Mouse (Mus musculus) midbrain, embryonic 11.5 days (tissue): ENCODE measurements around the gene Cfap97. TPM values are rescaled to one million over a fixed set of nuclear protein-coding genes. Genes with fewer than 3 reads are reported as not detected.

Experiments
- ATAC-seq: fragments of 200-750 bp; cut with Nextera tagmentation; 2 replicates; pipeline ENCODE4 v1.8.0; 2017; ENCODE audit warnings: moderate TSS enrichment, moderate library complexity; ENCODE audit not compliant: low FRiP score
- DNase-seq: peaks from one replicate; pipeline ENCODE4 v3.0.0; 2015; ENCODE audit warnings: low spot score; ENCODE audit errors: missing footprints
- H3K27ac ChIP-seq: fragments of 300-500 bp; sonication (generic); 2 replicates; pipeline ENCODE4 v1.5.1; 2014; ENCODE audit warnings: low read depth, low read length
- H3K27me3 ChIP-seq: fragments of 300-500 bp; sonication (generic); 2 replicates; pipeline ENCODE4 v1.6.1; 2014; ENCODE audit warnings: mild to moderate bottlenecking, low read length, moderate library complexity, mixed read lengths; ENCODE audit not compliant: control insufficient read depth, insufficient read depth
- H3K36me3 ChIP-seq: fragments of 300-500 bp; sonication (generic); 2 replicates; pipeline ENCODE4 v1.6.1; 2014; ENCODE audit warnings: mild to moderate bottlenecking, low read length, moderate library complexity, mixed read lengths; ENCODE audit not compliant: control insufficient read depth, insufficient read depth
- H3K4me1 ChIP-seq: fragments of 300-500 bp; sonication (generic); 2 replicates; pipeline ENCODE4 v1.6.1; 2014; ENCODE audit warnings: low read length; ENCODE audit not compliant: control insufficient read depth, insufficient read depth
- H3K4me2 ChIP-seq: fragments of 300-500 bp; sonication (generic); 2 replicates; pipeline ENCODE4 v1.6.1; 2014; ENCODE audit warnings: mild to moderate bottlenecking, moderate library complexity
- H3K4me3 ChIP-seq: fragments of 300-500 bp; sonication (generic); 2 replicates; pipeline ENCODE4 v1.5.1; 2014; ENCODE audit warnings: low read depth, low read length
- H3K9ac ChIP-seq: fragments of 300-500 bp; sonication (generic); 2 replicates; pipeline ENCODE4 v1.6.1; 2014; ENCODE audit warnings: low read length
- H3K9me3 ChIP-seq: fragments of 300-500 bp; sonication (generic); 2 replicates; pipeline ENCODE4 v1.6.1; 2016; ENCODE audit warnings: low read length; ENCODE audit not compliant: control insufficient read depth
- WGBS: fragments of 180-500 bp; shearing (Covaris S2); extraction: QIAGEN DNeasy Blood & Tissue Kit; methylation state at CpG from one replicate; pipeline ENCODE4 v1.1.7; 2014; 5-methylcytosine and 5-hydroxymethylcytosine counted together
- microRNA-seq: library from miRNA; unstranded; fragments of <30 nt; microRNA quantifications from one replicate; pipeline ENCODE4, GENCODE M21; 2017
- polyA plus RNA-seq: library from polyadenylated mRNA; unstranded; fragments of >200 nt; fragmentation: Nextera tagmentation; extraction: Ambion mirVana; gene quantifications from 2 replicates; pipeline ENCODE4 v1.2.1, GENCODE M21; 2014

The Cfap97 gene
- polyA plus RNA-seq, 1 experiment from 2014 or later, result 21.8 TPM

DNA sequence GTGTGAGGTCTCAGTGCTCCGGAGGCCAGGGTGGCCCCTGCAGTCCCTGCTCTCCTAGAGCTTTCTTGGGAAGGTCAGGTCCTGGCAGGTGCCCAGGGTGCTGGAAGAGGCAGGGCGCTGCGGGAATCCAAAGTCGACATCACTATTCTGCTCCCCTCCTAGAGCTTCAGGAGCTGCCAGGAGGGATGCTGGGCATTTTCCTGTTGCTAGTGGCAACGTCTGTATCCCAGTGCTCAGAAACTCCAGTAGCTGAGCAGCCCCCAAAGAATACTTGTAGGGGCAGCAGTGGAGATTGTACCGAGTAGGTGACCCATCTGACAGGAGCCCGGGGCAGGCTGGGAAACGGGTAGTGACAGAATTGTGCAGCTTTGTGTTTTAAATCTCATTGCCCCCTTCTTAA, 81.2 kb downstream of the Cfap97 start:
- Histone ChIP-seq H3K4me3 (no peak overlapping the region), H3K27ac (no peak overlapping the region), H3K9me3 (no peaks in the 10 kb centered on the region), H3K4me2 (no peak overlapping the region), H3K4me1 (no peaks in the 10 kb centered on the region), H3K36me3 (no peaks in the 10 kb centered on the region), H3K27me3 (no peaks in the 10 kb centered on the region), H3K9ac (no peak overlapping the region)
- WGBS, result 57% methylated on average over 8 of the region's 8 CpGs
- no peak for ATAC-seq
- DNase-seq, result no peak

GRCm38 (mm10) chr8:46234736-46235135, 83.2 kb downstream of the Cfap97 start:
- H3K27ac ChIP-seq, result no peak overlapping the region
- DNase-seq (no peak), ATAC-seq (no peak)
- H3K27me3 ChIP-seq, result peaks cover under 1% of the 10 kb centered on the region; the same call in 1 of the 2 replicates
- WGBS, result 91% methylated on average over 4 of the region's 4 CpGs
- H3K9me3 ChIP-seq, result no peaks in the 10 kb centered on the region
- H3K9ac ChIP-seq, result no peak overlapping the region
- no peaks in the 10 kb centered on the region for H3K36me3 ChIP-seq
- H3K4me1 ChIP-seq, result no peaks in the 10 kb centered on the region
- H3K4me3 ChIP-seq, result no peak overlapping the region
- no peak overlapping the region for H3K4me2 ChIP-seq

- WGBS, result 73% methylated on average over 7 of the region's 7 CpGs
- Histone ChIP-seq H3K27ac (no peak overlapping the region), H3K4me2 (no peak overlapping the region), H3K27me3 (peaks cover 8% of the 10 kb centered on the region), H3K36me3 (no peaks in the 10 kb centered on the region), H3K4me3 (no peak overlapping the region), H3K9me3 (no peaks in the 10 kb centered on the region), H3K9ac (no peak overlapping the region), H3K4me1 (no peaks in the 10 kb centered on the region)
- DNase-seq (no peak), ATAC-seq (no peak)
Measured at GRCm38 (mm10) chr8:46236441-46237223, 85.1 kb downstream of the Cfap97 start.

DNA sequence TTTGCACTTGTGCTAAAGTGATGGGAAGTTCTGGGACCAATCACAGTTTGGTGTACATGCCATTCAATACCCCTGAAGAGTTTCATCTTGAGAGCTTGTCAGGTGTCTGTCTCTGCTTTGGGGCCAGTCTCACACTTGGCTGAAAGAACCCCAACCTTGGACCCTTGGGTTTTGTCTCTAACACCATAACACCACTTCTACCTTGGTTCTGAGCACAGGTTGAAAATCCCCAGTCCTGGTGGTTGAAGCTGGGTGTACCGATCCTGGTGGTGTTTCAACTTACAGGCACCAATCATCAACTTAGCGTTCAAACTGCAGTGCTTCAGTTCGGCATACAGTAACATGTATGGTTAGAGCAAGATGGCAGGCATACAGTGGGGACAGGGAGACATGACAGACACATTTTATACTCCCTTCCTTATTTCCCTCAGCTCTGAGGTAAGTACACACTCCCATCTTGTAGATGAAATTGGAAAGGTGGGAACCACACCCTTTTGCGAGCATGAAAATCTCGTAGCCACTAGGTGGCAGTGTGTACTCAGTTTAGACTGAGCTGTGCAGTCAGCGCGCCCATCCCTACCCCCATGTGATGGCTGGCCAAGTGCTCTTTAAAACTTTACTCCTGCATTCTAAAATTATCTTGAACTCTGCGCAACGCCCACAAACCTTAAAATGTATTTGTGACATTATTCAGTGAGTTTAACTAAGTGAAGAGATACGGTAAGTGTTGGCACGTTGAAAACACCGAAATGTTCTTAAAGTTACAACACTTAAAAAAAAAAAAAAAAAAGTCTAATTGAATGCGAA, 90.2 kb downstream of the Cfap97 start:
- H3K27me3 ChIP-seq, result peaks cover 21% of the 10 kb centered on the region
- no peak overlapping the region for H3K27ac ChIP-seq
- no peaks in the 10 kb centered on the region for H3K36me3 ChIP-seq
- H3K4me1 ChIP-seq, result peaks cover 2% of the 10 kb centered on the region; the same call in 1 of the 2 replicates
- WGBS, result 35% methylated on average over 13 of the region's 13 CpGs
- no peak overlapping the region for H3K4me2 ChIP-seq
- peak; percentile 84 for ATAC-seq
- no peaks in the 10 kb centered on the region for H3K9me3 ChIP-seq
- no peak overlapping the region for H3K9ac ChIP-seq
- H3K4me3 ChIP-seq, result no peak overlapping the region
- peak; percentile 98 for DNase-seq

- H3K27me3 ChIP-seq, result peaks cover 29% of the 10 kb centered on the region
- WGBS, result 39% methylated on average over 7 of the region's 7 CpGs
- H3K4me2 ChIP-seq, result no peak overlapping the region
- no peak overlapping the region for H3K9ac ChIP-seq
- no peaks in the 10 kb centered on the region for H3K36me3 ChIP-seq
- H3K4me1 ChIP-seq, result peaks cover 2% of the 10 kb centered on the region; the same call in 1 of the 2 replicates
- H3K27ac ChIP-seq, result no peak overlapping the region
- DNase-seq (no peak), ATAC-seq (no peak)
- no peaks in the 10 kb centered on the region for H3K9me3 ChIP-seq
- no peak overlapping the region for H3K4me3 ChIP-seq
Measured at GRCm38 (mm10) chr8:46242946-46243345, 91.4 kb downstream of the Cfap97 start.

Small RNAs within 50 kb of the gene (microRNA-seq; reads per million reads assigned to microRNA genes)
- gene Gm23812, result not detected

Other genes with a start within 250 kb of the Cfap97 start
- 0.19 TPM in 1 of 2 replicates, not detected in the other for gene Ccdc110, start 217.2 kb upstream of the Cfap97 start, polyA plus RNA-seq
- gene 1700029J07Rik, start 176.5 kb upstream of the Cfap97 start, polyA plus RNA-seq, result 2.8 and 3.4 TPM in 2 replicates
- 52.6 and 55.0 TPM in 2 replicates for gene Ufsp2, start 176.2 kb upstream of the Cfap97 start, polyA plus RNA-seq
- gene Lrp2bp, start 152.5 kb upstream of the Cfap97 start, polyA plus RNA-seq, result 0.11 and 0.44 TPM in 2 replicates
- 14.0 and 18.5 TPM in 2 replicates for gene Ankrd37, start 146.1 kb upstream of the Cfap97 start, polyA plus RNA-seq
- gene Snx25, start 388 bp downstream of the Cfap97 start, polyA plus RNA-seq, result 5.9 and 7.1 TPM in 2 replicates
- gene Slc25a4, start 59.5 kb downstream of the Cfap97 start, polyA plus RNA-seq, result 477 and 504 TPM in 2 replicates
- 48.9 and 49.0 TPM in 2 replicates for gene Helt, start 142.9 kb downstream of the Cfap97 start, polyA plus RNA-seq